Mouse (Mus musculus): ENCODE results near the gene Mtap.

Mtap gene

GRCm38 (mm10) chr4:89137542-89138360 lies 829 bp downstream of the Mtap start:
- DNase-seq (ENCODE audit: extremely low spot score, low spot score): no peak

GRCm38 (mm10) chr4:89138361-89138651 lies 1.4 kb downstream of the Mtap start:
- peak; percentile 27 for DNase-seq (ENCODE audit: extremely low spot score, low spot score)

- DNase-seq (ENCODE audit: extremely low spot score, low spot score): no peak
Measured at GRCm38 (mm10) chr4:89140832-89141231, 3.9 kb downstream of the Mtap start.

- DNase-seq (ENCODE audit: extremely low spot score, low spot score): peak; percentile 72
Measured at GRCm38 (mm10) chr4:89145409-89145808, 8.5 kb downstream of the Mtap start.

- no peak for DNase-seq (ENCODE audit: extremely low spot score, low spot score)
Measured at GRCm38 (mm10) chr4:89146291-89146690, 9.4 kb downstream of the Mtap start.

GRCm38 (mm10) chr4:89149261-89149660 lies 12.3 kb downstream of the Mtap start:
- DNase-seq (ENCODE audit: extremely low spot score, low spot score): no peak

- no peak for DNase-seq (ENCODE audit: extremely low spot score, low spot score)
Measured at GRCm38 (mm10) chr4:89161389-89161788, 24.5 kb downstream of the Mtap start.

GRCm38 (mm10) chr4:89162496-89162895 lies 25.6 kb downstream of the Mtap start:
- no peak for DNase-seq (ENCODE audit: extremely low spot score, low spot score)

GRCm38 (mm10) chr4:89163613-89164012 lies 26.7 kb downstream of the Mtap start:
- no peak for DNase-seq (ENCODE audit: extremely low spot score, low spot score)

- no peak for DNase-seq (ENCODE audit: extremely low spot score, low spot score)
Measured at GRCm38 (mm10) chr4:89164681-89165080, 27.8 kb downstream of the Mtap start.

- DNase-seq (ENCODE audit: extremely low spot score, low spot score): no peak
Measured at GRCm38 (mm10) chr4:89168877-89169276, 32.0 kb downstream of the Mtap start.

GRCm38 (mm10) chr4:89169739-89170138 lies 32.8 kb downstream of the Mtap start:
- no peak for DNase-seq (ENCODE audit: extremely low spot score, low spot score)

GRCm38 (mm10) chr4:89170931-89171330 lies 34.0 kb downstream of the Mtap start:
- no peak for DNase-seq (ENCODE audit: extremely low spot score, low spot score)

- DNase-seq (ENCODE audit: extremely low spot score, low spot score): no peak
Measured at GRCm38 (mm10) chr4:89172873-89173605, 36.1 kb downstream of the Mtap start.

GRCm38 (mm10) chr4:89177514-89178307 lies 40.8 kb downstream of the Mtap start:
- no peak for DNase-seq (ENCODE audit: extremely low spot score, low spot score)

GRCm38 (mm10) chr4:89180121-89180520 lies 43.2 kb downstream of the Mtap start:
- DNase-seq (ENCODE audit: extremely low spot score, low spot score): no peak

- no peak for DNase-seq (ENCODE audit: extremely low spot score, low spot score)
Measured at GRCm38 (mm10) chr4:89181656-89182055, 44.7 kb downstream of the Mtap start.

- no peak for DNase-seq (ENCODE audit: extremely low spot score, low spot score)
Measured at GRCm38 (mm10) chr4:89182486-89182885, 45.6 kb downstream of the Mtap start.

- DNase-seq (ENCODE audit: extremely low spot score, low spot score): no peak
Measured at GRCm38 (mm10) chr4:89195481-89195880, 58.6 kb downstream of the Mtap start.

- DNase-seq (ENCODE audit: extremely low spot score, low spot score): no peak
Measured at GRCm38 (mm10) chr4:89197128-89197527, 60.2 kb downstream of the Mtap start.

- DNase-seq (ENCODE audit: extremely low spot score, low spot score): no peak
Measured at GRCm38 (mm10) chr4:89200806-89201205, 63.9 kb downstream of the Mtap start.

- DNase-seq (ENCODE audit: extremely low spot score, low spot score): no peak
Measured at GRCm38 (mm10) chr4:89209310-89209709, 72.4 kb downstream of the Mtap start.

Data from neural tube, embryonic 10.5 days (tissue).